Mouse (Mus musculus) retina, postnatal 7 days (tissue): ENCODE data around the gene Rexo5.
A peak's percentile ranks its signal among the peaks of the same experiment; 100 is the strongest.

Experiments used
- DNase-seq: peaks from one replicate; pipeline ENCODE4 v3.0.0-alpha.2; 2012; ENCODE audit warnings: low read depth, low spot score

The Rexo5 gene

GRCm38 (mm10) chr7:119793586-119794250 lies at the start of gene Rexo5, which contains the start of gene Eri2:
TSS of gene Rexo5 (plus strand) at chr7:119794006.
TSS of gene Eri2 (minus strand) at chr7:119794058.
- peak; percentile 74 for DNase-seq

GRCm38 (mm10) chr7:119744321-119744720 lies 49.5 kb upstream of the Rexo5 start:
- peak; percentile 6 for DNase-seq

- DNase-seq, result no peak
Observed at GRCm38 (mm10) chr7:119745869-119746268, 47.9 kb upstream of the Rexo5 start.

- no peak for DNase-seq
Observed at GRCm38 (mm10) chr7:119748761-119749160, 45.0 kb upstream of the Rexo5 start.

GRCm38 (mm10) chr7:119749942-119750341 lies 43.9 kb upstream of the Rexo5 start:
- DNase-seq, result no peak

GRCm38 (mm10) chr7:119753696-119754095 lies 40.1 kb upstream of the Rexo5 start:
- DNase-seq, result no peak

GRCm38 (mm10) chr7:119760527-119760951 lies 33.3 kb upstream of the Rexo5 start, which contains the start of gene Acsm3:
TSS of gene Acsm3 (plus strand) at chr7:119760923.
- no peak for DNase-seq

- DNase-seq, result no peak
Observed at GRCm38 (mm10) chr7:119762166-119762697, 31.6 kb upstream of the Rexo5 start.

- no peak for DNase-seq
Observed at GRCm38 (mm10) chr7:119764377-119764776, 29.4 kb upstream of the Rexo5 start.

- DNase-seq, result no peak
Observed at GRCm38 (mm10) chr7:119766996-119767395, 26.8 kb upstream of the Rexo5 start.

GRCm38 (mm10) chr7:119769895-119770294 lies 23.9 kb upstream of the Rexo5 start:
- DNase-seq, result no peak

- DNase-seq, result no peak
Observed at GRCm38 (mm10) chr7:119783453-119783852, 10.4 kb upstream of the Rexo5 start.

GRCm38 (mm10) chr7:119784908-119785307 lies 8.9 kb upstream of the Rexo5 start:
- DNase-seq, result no peak

GRCm38 (mm10) chr7:119789024-119789423 lies 4.8 kb upstream of the Rexo5 start:
- no peak for DNase-seq

GRCm38 (mm10) chr7:119794251-119794638 lies 439 bp downstream of the Rexo5 start:
- DNase-seq, result no peak

GRCm38 (mm10) chr7:119795311-119795710 lies 1.5 kb downstream of the Rexo5 start:
- no peak for DNase-seq

- DNase-seq, result no peak
Observed at GRCm38 (mm10) chr7:119800488-119800887, 6.7 kb downstream of the Rexo5 start.

GRCm38 (mm10) chr7:119800991-119801390 lies 7.2 kb downstream of the Rexo5 start:
- DNase-seq, result no peak

- DNase-seq, result no peak
Observed at GRCm38 (mm10) chr7:119807396-119807795, 13.6 kb downstream of the Rexo5 start.

- DNase-seq, result no peak
Observed at GRCm38 (mm10) chr7:119808723-119809122, 14.9 kb downstream of the Rexo5 start.

GRCm38 (mm10) chr7:119835371-119835770 lies 41.6 kb downstream of the Rexo5 start:
- DNase-seq, result no peak

GRCm38 (mm10) chr7:119835996-119836777 lies 42.4 kb downstream of the Rexo5 start:
- no peak for DNase-seq
